Mouse (Mus musculus) neural tube, embryonic 15.5 days (tissue): ENCODE results near the gene Ms4a4b. TPM values are rescaled to one million over a fixed set of nuclear protein-coding genes. Genes with fewer than 3 reads are reported as not detected.
"Not testable (repeated sequence)": the region's sequence is repeated elsewhere in the genome, so short reads cannot be mapped to it uniquely, and the experiment has no call there.

Experiments used
- ATAC-seq: fragments of 200-750 bp; cut with Nextera tagmentation; 2 replicates; pipeline ENCODE4 v1.8.0; 2017; ENCODE audit warnings: mild to moderate bottlenecking, moderate TSS enrichment, moderate library complexity; ENCODE audit not compliant: low FRiP score
- H3K27ac ChIP-seq: fragments of 300-500 bp; sonication (generic); replicated peaks from 2 replicates; pipeline ENCODE4 v1.5.1; 2015; ENCODE audit warnings: mild to moderate bottlenecking, inconsistent platforms
- H3K27me3 ChIP-seq: fragments of 300-500 bp; sonication (generic); replicated peaks from 2 replicates; pipeline ENCODE4 v1.6.1; 2015; ENCODE audit warnings: inconsistent platforms
- H3K36me3 ChIP-seq: fragments of 300-500 bp; sonication (generic); 2 replicates; pipeline ENCODE4 v1.6.1; 2015; ENCODE audit warnings: inconsistent platforms
- H3K4me1 ChIP-seq: fragments of 300-500 bp; sonication (generic); 2 replicates; pipeline ENCODE4 v1.6.1; 2015; ENCODE audit warnings: inconsistent platforms
- H3K4me2 ChIP-seq: fragments of 300-500 bp; sonication (generic); 2 replicates; pipeline ENCODE4 v1.6.1; 2015; ENCODE audit warnings: inconsistent platforms, mild to moderate bottlenecking, moderate library complexity
- H3K4me3 ChIP-seq: fragments of 300-500 bp; sonication (generic); replicated peaks from 2 replicates; pipeline ENCODE4 v1.5.1; 2015; ENCODE audit warnings: mild to moderate bottlenecking, inconsistent platforms
- H3K9ac ChIP-seq: fragments of 300-500 bp; sonication (generic); replicated peaks from 2 replicates; pipeline ENCODE4 v1.6.1; 2015; ENCODE audit warnings: mild to moderate bottlenecking, inconsistent platforms
- H3K9me3 ChIP-seq: fragments of 300-500 bp; sonication (generic); replicated peaks from 2 replicates; pipeline ENCODE4 v1.6.1; 2016; ENCODE audit warnings: inconsistent platforms
- WGBS: fragments of 180-500 bp; shearing (Covaris S2); methylation state at CpG from one replicate; pipeline ENCODE4 v1.1.7; 2015; ENCODE audit warnings: mixed read lengths; 5-methylcytosine and 5-hydroxymethylcytosine counted together
- polyA plus RNA-seq: library from polyadenylated mRNA; unstranded; fragments of >200 nt; fragmentation: Nextera tagmentation; extraction: Ambion mirVana; gene quantifications from 2 replicates; pipeline ENCODE4 v1.2.1, GENCODE M21; 2015

Ms4a4b gene
- 2.6 TPM in 1 of 2 replicates, not detected in the other for polyA plus RNA-seq

DNA sequence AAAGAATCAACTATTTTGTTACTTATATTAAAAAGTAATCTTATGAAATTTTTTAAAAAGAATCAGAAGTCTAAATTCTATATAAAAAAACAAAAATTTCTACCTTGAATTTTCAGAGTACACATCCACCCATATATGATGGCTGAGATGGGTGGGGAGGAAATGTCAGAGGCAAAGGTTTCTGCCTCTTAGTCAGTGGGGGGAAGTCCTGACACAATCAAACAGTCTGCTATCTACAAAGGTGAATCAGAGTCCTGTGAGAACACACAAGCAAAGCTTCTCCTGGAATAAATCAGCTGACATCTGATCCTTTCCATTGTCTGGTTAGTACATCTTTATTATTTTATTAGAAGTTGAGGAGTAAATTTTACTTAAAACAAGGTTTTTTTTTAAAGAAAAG, at the start of gene Ms4a4b:
Gene Ms4a4b, plus strand, starts transcription at position 216 of the 400 bp plus-strand sequence.
- Histone ChIP-seq H3K4me1 (no peaks in the 10 kb centered on the region), H3K9me3 (no peaks in the 10 kb centered on the region), H3K4me3 (no peak within 1 kb of the TSS), H3K4me2 (no peak within 1 kb of the TSS), H3K27ac (no peak within 1 kb of the TSS), H3K9ac (no peak within 1 kb of the TSS), H3K36me3 (no peaks in the 10 kb centered on the region), H3K27me3 (no peaks in the 10 kb centered on the region)
- ATAC-seq = no peak

DNA sequence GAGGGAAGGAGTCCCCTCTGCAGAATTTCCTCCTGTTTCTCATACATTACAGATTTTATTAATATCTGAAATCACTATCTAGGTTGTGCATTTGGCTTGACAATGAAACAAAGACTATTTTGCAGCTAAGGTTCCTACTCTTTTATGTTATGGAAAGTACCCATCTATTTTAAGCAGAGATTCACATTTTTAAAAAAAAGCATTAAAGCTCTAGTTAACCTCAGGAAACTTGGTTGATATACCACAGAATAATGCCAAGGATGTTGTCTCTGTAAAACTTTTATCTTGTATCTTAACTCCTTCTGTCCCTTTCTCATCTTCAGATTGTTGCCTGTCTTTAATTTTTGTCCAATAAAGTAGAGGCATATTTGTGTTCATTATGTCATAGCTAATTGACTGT, 47.6 kb upstream of the Ms4a4b start:
- Histone ChIP-seq H3K4me1 (no peaks in the 10 kb centered on the region), H3K27me3 (no peaks in the 10 kb centered on the region), H3K4me2 (no peak overlapping the region), H3K4me3 (no peak overlapping the region), H3K9ac (no peak overlapping the region), H3K36me3 (no peaks in the 10 kb centered on the region), H3K27ac (no peak overlapping the region), H3K9me3 (no peaks in the 10 kb centered on the region)
- ATAC-seq = no peak

DNA sequence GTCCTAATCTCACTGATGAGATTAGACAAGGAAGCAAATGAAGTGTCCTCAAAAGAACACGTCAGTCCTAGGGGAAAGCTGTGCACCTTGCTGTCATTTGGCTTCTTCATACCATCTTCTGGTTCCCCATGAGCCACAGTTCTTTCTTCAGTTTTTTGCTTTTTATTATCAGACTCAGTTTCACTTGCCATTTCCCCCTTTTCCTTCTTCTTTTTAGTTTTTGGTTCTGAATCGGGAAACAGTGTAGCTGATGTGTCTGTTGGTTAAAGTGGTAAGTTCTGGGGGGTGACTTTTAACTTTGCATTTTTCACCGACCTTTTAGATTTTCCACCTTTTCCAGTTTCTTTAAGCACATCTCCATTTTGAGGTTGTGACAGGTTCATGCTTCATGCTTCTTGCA, 38.8 kb upstream of the Ms4a4b start, which contains the start of gene Ms4a4c:
Gene Ms4a4c, plus strand, starts transcription at position 244 of the 400 bp plus-strand sequence.
- Histone ChIP-seq H3K27me3 (no peaks in the 10 kb centered on the region), H3K9ac (no peak within 1 kb of the TSS), H3K4me3 (no peak within 1 kb of the TSS), H3K36me3 (no peaks in the 10 kb centered on the region), H3K9me3 (no peaks in the 10 kb centered on the region), H3K4me2 (no peak within 1 kb of the TSS), H3K27ac (no peak within 1 kb of the TSS), H3K4me1 (no peaks in the 10 kb centered on the region)
- 89% methylated on average over 3 of the region's 3 CpGs for WGBS
- no peak for ATAC-seq

DNA sequence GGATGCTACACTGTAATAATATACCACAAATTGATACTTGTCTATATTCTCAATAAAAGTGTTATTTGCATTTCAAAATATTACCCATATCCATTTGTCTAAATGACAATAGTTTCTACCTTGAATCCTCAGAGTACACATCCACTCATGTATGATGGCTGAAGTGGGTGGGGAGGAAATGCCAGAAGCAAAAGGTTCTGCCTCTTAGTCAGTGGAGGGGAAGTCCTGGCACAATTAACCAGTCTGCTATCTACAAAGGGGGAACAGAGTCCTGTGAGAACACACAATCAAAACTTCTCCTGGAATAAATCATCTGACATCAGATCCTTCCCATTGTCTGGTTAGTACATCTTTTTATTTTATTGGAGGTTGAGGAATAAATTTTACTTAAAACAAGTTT, 35.9 kb upstream of the Ms4a4b start:
- H3K36me3 ChIP-seq = no peaks in the 10 kb centered on the region

DNA sequence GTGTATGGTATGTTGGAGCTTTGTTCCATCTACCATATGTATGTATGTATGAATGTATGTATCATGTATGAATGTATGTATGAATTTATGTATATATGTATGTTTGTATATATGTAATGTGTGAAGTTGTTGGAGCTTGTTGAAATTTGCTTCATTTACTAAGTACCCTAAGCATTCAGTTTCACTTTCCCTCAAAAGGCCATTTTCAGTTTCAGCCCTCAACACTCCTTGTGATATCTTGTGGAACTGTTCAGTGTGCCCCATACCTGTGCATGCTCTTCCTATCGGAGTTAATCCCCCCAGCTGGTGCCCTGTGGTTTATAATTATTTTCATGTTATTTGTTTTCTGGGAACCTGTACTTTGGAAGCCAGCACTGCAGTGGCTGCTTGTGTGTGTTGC, 34.8 kb upstream of the Ms4a4b start:
- Histone ChIP-seq H3K4me2 (no peak overlapping the region), H3K9me3 (no peaks in the 10 kb centered on the region), H3K36me3 (no peaks in the 10 kb centered on the region), H3K27me3 (no peaks in the 10 kb centered on the region), H3K9ac (no peak overlapping the region), H3K4me3 (no peak overlapping the region), H3K27ac (no peak overlapping the region), H3K4me1 (no peaks in the 10 kb centered on the region)
- ATAC-seq = no peak
- 90% methylated on average over 1 of the region's 1 CpGs for WGBS

More for the DNA sequence above, 35.9 kb upstream of the Ms4a4b start:
- Histone ChIP-seq H3K9me3 (no peaks in the 10 kb centered on the region), H3K4me2 (no peak overlapping the region), H3K27ac (no peak overlapping the region), H3K4me1 (no peaks in the 10 kb centered on the region), H3K4me3 (no peak overlapping the region), H3K9ac (no peak overlapping the region), H3K27me3 (no peaks in the 10 kb centered on the region)
- no peak for ATAC-seq

DNA sequence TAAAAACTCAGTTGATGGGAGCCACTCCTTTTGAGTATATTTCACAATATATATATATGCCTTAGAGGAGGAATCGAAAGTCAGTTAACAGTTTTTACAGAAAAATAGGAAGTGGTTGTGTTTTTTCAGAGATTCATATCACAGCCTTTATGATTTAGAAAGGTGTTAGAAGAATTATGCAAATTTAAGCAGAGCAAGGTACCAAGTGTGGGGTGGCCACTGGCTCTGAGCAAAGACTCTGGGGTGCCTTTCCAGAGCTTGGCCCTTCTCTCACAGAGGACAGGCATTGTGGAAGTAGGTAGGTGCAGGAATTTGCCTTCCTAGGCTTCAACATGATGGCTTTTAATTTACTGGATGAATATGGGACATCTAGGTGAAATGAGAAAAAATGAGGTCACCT, 31.7 kb upstream of the Ms4a4b start:
- Histone ChIP-seq H3K4me1 (no peaks in the 10 kb centered on the region), H3K27ac (no peak overlapping the region), H3K27me3 (no peaks in the 10 kb centered on the region), H3K36me3 (no peaks in the 10 kb centered on the region), H3K4me2 (no peak overlapping the region), H3K9ac (no peak overlapping the region), H3K9me3 (no peaks in the 10 kb centered on the region), H3K4me3 (no peak overlapping the region)
- no peak for ATAC-seq
- WGBS = 100% methylated on average over 1 of the region's 1 CpGs

DNA sequence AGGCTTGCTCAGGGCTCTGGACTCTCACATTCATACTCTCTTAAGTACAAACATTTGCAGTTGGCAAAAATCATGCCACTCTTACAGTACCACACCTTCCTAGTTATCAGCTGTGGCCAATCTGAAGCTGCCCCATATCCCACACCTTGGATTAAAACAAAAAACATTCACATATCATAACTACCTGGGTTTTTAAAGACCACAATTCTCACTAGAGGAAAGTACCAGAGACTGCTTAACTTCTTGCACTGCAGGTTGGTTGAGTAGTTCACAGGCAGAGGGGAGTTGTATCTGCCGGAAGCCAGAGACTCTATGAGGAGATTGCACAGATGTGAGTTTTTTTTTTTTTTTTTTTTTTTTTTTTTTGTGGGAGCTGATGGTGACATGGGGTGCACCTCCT, 29.3 kb upstream of the Ms4a4b start:
- Histone ChIP-seq H3K9me3 (no peaks in the 10 kb centered on the region), H3K4me1 (no peaks in the 10 kb centered on the region), H3K36me3 (no peaks in the 10 kb centered on the region), H3K9ac (no peak overlapping the region), H3K27ac (no peak overlapping the region), H3K4me3 (no peak overlapping the region), H3K4me2 (no peak overlapping the region), H3K27me3 (no peaks in the 10 kb centered on the region)
- WGBS = 93% methylated on average over 1 of the region's 1 CpGs
- ATAC-seq = no peak

DNA sequence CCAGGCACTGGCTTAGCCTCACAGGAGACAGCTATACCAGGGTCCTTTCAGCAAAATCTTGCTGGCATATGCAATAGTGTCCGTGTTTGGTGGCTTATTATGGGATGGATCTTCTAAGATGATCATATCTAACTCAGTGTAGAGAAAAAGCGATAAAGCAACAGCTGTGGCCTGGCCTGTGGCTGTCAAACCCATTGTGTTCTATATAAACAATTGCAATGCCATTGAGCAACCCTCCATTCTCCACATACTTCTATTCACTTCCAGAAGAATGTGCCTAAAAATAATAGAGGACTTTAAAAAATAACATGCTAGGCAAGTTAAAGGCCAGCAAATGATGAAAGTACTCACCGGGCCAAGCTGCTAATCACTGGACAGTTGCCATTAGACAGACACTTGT, 27.8 kb upstream of the Ms4a4b start:
- ATAC-seq = no peak
- Histone ChIP-seq H3K36me3 (no peaks in the 10 kb centered on the region), H3K4me3 (no peak overlapping the region), H3K9me3 (no peaks in the 10 kb centered on the region), H3K27me3 (no peaks in the 10 kb centered on the region), H3K27ac (no peak overlapping the region), H3K4me1 (no peaks in the 10 kb centered on the region), H3K9ac (no peak overlapping the region), H3K4me2 (no peak overlapping the region)
- WGBS = 81% methylated on average over 3 of the region's 3 CpGs

DNA sequence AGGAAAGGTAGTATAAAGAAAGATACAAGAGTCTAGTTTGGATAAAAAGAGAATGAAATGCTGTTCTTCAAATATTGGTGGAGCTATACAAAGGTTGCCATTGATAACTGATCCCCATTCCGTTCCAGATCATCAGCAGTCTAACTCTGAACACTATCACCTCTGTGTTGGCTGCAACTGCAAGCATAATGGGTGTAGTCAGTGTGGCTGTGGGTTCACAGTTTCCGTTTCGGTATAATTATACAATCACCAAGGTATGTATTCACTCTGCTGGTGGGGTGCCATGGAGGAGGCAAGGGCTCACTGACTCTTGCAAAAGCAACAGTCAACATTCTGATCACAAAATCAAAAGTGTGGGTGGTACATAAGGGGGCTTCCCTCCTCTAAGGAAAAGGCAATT, 24.5 kb upstream of the Ms4a4b start:
- H3K9me3 ChIP-seq, ATAC-seq, H3K9ac ChIP-seq, H3K4me3 ChIP-seq, H3K27me3 ChIP-seq, H3K27ac ChIP-seq, H3K4me2 ChIP-seq, H3K4me1 ChIP-seq, H3K36me3 ChIP-seq: not testable (repeated sequence)
- WGBS = 82% methylated on average over 3 of the region's 3 CpGs

DNA sequence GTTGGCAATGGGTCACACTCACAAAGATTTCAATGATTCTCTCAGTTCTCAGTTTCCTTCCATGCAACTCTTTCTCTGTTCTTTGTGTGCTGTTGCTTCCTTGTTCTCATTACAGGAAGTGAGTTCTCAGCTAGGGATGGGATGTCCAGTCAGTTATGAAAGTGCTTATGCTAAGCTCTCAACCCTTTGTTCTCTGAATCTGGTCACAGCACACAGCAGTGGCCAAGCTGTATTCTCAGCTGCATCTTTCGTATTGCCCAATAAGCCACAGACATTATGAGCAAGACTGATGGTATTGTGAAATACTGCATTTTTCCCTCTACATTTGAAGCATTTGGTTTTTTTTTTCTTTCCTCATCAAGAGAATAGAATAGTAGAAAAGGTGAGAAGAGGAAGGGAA, 12.1 kb upstream of the Ms4a4b start:
- H3K36me3 ChIP-seq, H3K9me3 ChIP-seq, H3K4me1 ChIP-seq, H3K9ac ChIP-seq, H3K27me3 ChIP-seq, H3K4me2 ChIP-seq, H3K4me3 ChIP-seq, H3K27ac ChIP-seq, ATAC-seq: not testable (repeated sequence)
- 94% methylated on average over 1 of the region's 1 CpGs for WGBS

DNA sequence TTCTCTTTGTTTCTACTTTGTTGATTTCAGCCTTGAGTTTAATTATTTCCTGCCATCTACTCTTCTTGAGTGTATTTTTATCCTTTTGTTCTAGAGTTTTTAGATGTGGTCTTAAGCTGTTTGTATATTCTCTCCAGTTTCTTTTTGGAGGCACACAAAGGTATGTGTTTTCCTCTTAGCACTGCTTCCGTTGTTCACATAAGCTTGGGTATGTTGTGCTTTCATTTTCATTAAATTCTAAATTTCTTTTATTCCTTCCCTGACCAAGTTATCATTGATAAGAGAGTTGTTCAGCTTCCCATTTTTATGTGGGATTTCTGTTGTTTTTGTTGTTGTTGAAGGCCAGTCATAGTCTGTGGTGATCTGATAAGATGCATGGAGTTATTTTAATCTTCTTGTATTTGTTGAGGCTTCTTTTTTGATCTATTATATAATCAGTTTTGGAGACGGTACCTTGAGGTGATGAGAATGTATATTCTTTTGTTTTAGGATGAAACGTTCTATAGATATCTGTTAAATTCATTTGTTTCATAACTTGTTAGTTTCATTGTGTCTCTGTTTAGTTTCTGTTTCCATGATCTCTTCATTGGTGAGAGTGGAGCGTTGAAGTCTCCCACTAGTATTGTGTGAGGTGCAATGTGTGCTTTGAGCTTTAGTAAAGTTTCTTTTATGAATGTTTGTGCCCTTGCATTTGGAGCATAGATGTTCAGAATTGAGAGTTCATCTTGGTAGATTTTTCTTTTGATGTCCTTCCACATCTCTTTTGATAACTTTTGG, 8.1 kb upstream of the Ms4a4b start:
- 91% methylated on average over 4 of the region's 4 CpGs for WGBS
- H3K27ac ChIP-seq = no peak overlapping the region
- H3K9me3 ChIP-seq = no peaks in the 10 kb centered on the region
- no peak for ATAC-seq
- no peaks in the 10 kb centered on the region for H3K4me1 ChIP-seq
- H3K27me3 ChIP-seq = no peaks in the 10 kb centered on the region
- H3K4me2 ChIP-seq = no peak overlapping the region
- H3K9ac ChIP-seq = no peak overlapping the region
- no peak overlapping the region for H3K4me3 ChIP-seq
- no peaks in the 10 kb centered on the region for H3K36me3 ChIP-seq

DNA sequence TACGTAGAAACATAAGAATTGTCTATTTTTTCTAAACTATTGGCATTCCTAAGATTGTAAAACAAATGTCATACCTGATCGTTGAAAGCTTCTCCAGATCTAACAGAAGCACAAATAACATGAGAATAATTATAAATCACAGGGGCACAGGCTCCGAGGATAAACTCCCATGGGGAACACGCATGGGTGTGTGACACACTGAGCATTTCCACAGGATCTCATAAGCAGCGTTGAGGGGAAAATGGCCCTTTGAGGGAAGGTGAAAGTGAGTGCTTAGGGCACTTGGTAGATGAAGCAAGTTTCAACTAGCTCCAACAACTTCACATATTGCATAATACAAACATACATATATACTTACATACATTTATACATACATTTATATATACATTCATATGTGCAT, 611 bp downstream of the Ms4a4b start:
- 86% methylated on average over 5 of the region's 5 CpGs for WGBS
- Histone ChIP-seq H3K9me3 (no peaks in the 10 kb centered on the region), H3K27ac (no peak overlapping the region), H3K9ac (no peak overlapping the region), H3K4me2 (no peak overlapping the region), H3K36me3 (no peaks in the 10 kb centered on the region), H3K4me1 (no peaks in the 10 kb centered on the region), H3K4me3 (no peak overlapping the region), H3K27me3 (no peaks in the 10 kb centered on the region)
- ATAC-seq = no peak
